Mouse (Mus musculus): ENCODE data around the gene Gm5089.

Gene Gm5089

GRCm38 (mm10) chr14:122450496-122451382, at the start of gene Gm5089:
Gm5089 (minus strand) TSS chr14:122451115.
- no peak for DNase-seq (ENCODE audit: extremely low read depth, low read depth, low spot score)

DNA sequence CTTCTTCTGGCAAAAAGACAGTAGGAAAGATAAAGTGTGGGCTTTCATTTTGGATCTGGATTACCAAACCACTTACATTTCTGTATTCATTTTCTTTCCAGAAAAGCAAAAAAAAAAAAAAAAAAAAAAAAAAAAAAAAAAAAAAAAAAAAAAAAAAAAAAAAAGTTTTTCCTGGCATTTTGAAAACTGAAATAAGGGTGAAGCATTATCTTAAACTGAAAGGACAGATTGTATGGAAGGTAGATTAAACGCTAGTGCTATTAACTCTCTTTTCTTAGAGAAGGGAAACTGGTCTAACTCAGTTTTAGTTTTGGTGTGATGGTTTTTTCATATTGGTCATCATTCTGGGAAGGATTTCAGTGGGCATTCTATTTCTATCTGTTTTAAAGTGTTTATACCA, 41.1 kb upstream of the Gm5089 start:
- no peak for DNase-seq (ENCODE audit: extremely low read depth, low read depth, low spot score)

- no peak for DNase-seq (ENCODE audit: extremely low read depth, low read depth, low spot score)
These were observed 40.6 kb upstream of the Gm5089 start for GRCm38 (mm10) chr14:122491521-122491920.

GRCm38 (mm10) chr14:122490441-122491328, 39.8 kb upstream of the Gm5089 start, which contains the start of gene Gm10837:
Gm10837 (plus strand) TSS chr14:122490586.
- DNase-seq (ENCODE audit: extremely low read depth, low read depth, low spot score): no peak

DNA sequence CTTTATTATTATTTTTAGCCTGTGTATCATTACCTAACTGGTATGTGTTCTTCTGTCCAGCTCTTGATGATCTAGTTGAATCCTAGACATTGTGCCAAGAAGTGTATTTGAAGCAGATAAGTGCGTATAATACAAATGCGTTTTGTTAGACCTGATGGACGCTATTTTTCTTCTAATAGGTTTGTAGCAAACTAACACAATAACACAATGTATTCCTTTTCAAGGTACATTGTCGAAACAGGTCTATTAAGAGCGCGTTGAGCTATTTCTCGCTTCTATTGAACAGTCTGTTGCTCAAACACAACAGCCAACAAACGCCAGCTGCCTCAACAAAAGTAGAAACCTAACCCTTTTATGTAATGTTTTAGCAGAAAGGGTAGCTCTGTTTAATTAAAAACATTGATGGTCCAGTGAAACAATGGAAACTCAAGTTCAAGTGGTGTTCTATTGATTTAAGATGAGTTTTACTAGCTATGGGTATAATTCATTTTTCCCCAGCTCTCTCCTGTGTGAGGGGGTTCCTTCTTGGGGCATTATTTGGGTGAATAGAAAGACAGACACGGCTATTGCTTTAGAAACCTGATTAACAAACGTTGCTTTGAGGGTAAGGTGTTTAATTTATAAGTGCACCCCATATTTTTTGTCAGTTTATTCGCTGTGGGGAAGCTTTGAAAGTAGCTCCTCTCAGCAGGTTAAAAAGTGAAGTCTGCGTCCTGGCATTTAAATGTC, 38.9 kb upstream of the Gm5089 start:
- DNase-seq (ENCODE audit: extremely low read depth, low read depth, low spot score): no peak

DNA sequence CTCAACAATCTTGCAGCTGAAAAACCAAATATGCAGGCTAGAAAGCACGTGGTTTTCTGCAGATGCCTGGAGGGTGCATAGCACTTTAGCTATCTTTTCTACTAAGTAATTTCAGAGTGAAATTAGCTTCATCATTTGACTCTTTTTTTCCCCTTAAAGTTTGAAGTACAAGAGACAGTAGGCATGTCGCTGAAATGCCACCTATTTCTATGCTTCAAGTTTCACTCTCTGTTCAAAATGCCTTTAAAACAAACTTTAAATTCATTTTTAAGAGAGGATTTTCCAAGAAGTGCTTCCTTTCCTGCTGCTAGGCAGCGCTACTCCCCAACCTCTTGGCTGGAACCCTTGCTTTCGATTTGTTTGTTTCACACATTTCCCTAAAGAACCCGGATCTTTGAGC, 38.1 kb upstream of the Gm5089 start:
- no peak for DNase-seq (ENCODE audit: extremely low read depth, low read depth, low spot score)

- DNase-seq (ENCODE audit: extremely low read depth, low read depth, low spot score): no peak
These were observed 36.5 kb upstream of the Gm5089 start for GRCm38 (mm10) chr14:122487366-122487765.

DNA sequence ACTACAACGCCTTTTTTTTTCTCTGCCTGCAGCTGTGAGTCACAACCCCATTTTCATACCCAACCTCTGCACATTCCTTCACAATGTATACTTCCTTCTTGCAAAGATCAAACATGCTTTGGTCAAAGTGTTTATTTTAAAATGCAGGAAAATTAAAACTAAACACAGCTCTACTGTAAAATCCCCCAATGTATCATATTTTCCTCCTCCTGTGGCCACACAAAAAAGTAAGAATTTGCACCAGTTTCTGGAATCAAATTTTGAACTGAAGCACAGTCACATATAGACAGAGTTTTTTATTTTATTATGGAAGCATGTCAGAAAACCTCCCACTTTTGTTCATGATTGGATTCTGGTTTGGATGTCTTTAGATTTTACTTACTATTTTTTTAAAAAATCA, 35.7 kb upstream of the Gm5089 start:
- no peak for DNase-seq (ENCODE audit: extremely low read depth, low read depth, low spot score)

DNA sequence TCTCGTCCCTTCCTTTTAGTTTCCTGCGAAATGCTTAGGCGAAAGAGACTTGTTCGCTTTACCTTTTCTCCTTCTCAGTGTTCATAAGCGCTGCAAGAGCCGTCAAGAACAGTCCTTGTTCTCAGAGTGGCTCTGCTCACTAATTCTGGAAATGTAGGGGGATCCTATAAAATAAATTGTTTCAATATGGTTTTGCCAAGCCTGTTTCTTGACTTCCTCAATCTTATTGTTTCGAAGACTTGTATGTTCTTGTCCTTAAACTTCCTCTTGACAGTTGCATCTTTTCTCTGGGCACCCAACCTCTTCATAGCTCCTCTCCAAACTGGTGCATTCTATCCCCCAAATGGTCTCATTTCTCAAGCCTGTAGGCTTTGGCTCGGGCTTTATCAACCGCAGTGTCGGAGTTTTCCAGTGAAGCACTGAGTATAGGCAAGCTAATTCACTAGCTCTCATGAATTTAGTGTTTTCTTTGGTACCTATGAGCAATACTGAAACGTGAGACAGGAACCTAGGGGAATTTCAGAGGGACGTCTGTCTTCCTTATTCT, 34.8 kb upstream of the Gm5089 start:
- no peak for DNase-seq (ENCODE audit: extremely low read depth, low read depth, low spot score)

DNA sequence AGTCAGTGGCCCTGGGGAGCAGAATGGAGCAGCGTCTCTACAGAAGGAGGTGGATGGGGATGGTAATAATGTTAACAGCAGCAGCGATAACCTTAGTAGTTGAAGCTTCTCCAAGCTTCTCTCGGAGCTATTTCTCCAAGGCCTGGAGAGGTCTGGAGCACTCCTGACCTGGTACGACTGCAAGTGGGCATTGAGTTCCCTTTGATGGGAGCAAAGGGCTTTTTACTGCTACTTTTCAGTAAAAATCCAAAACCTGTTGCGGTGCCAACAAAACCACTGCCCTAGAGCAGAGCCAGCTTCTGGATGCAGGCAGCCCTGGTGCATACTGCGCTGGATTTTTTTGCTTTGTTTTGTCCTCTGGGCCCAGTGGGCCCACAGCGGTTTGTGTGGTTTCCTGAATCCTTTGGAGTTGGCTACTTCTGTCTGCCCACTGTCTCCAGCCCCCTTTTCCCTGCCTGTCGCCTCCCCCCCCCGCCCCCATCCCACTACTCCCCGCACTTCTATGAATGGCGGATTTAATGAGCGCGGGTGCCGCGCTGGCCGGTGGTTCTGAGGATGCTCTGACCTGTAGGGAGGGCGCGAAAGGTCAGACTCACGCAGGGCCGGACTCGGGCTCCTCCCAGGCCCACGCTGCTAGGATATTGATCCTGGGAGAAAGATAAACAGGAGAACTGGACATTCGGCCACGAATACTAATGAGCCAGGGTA, 34.1 kb upstream of the Gm5089 start:
- DNase-seq (ENCODE audit: extremely low read depth, low read depth, low spot score): no peak

DNA sequence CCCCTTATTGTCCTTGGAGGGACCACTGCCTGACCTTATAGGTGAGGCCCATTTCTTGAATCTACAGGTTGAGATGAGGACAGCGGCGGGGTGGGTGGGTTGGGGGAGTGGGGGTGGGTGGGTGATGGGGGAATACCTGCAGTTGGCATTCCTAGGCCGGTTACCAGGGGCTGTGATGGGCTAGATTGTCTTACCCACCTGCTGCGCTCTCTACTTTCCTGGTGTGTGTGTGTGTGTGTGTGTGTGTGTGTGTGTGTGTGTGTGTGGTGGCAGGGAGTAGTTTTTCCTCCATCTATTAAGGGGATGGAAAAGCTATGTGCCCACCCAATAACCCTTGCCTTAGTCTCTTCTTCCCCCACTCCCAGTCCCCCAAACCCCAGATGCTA, 33.5 kb upstream of the Gm5089 start:
- no peak for DNase-seq (ENCODE audit: extremely low read depth, low read depth, low spot score)

- DNase-seq (ENCODE audit: extremely low read depth, low read depth, low spot score): no peak
These were observed 32.9 kb upstream of the Gm5089 start for GRCm38 (mm10) chr14:122483556-122484421.

GRCm38 (mm10) chr14:122483024-122483385, 32.1 kb upstream of the Gm5089 start:
- DNase-seq (ENCODE audit: extremely low read depth, low read depth, low spot score): no peak

DNA sequence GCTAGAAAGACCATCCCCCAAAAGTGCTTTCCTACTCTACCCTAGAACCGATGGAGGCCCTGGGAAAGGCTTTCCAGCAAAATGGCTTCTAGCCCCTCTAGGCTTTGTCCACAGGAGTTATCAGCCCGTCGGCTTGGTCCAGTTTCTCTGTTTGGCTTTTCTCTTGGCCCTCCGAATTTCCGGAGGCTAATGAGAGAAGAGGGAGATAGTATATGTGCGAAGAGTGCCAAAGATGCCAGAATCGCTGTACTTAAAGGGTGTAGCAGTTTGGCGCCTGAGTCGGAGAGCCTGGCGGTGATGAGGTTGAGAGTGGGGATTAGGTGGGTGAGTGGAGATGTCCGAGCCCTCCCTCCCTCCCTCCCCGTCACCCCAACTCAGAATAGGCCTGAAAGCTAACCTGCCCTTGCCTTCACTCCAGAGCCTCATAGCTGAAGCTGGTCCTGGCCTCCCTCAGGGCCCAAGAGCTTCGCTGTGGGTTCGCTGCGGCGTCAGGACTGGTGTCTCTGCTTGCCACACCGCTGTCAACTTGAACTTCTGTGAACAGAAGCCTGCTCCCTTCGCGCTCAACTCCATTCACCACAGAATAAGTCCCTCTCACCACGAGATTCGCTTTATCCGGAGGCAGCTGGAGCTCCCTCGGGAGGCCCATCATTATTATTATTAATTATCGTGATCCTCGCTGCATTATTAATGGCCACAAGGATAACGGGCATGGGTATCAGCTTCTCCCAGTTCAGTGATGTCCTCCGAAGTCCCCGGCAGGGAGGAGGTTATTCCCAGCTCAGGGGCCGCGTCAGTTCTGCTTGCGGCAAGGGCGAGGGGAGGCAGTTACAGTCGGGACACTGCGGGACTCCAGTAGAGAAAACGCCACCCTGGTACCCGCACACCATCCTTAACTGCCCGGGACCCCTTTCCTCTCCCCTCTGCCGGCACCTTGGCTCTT, 31.4 kb upstream of the Gm5089 start:
- DNase-seq (ENCODE audit: extremely low read depth, low read depth, low spot score): no peak

DNA sequence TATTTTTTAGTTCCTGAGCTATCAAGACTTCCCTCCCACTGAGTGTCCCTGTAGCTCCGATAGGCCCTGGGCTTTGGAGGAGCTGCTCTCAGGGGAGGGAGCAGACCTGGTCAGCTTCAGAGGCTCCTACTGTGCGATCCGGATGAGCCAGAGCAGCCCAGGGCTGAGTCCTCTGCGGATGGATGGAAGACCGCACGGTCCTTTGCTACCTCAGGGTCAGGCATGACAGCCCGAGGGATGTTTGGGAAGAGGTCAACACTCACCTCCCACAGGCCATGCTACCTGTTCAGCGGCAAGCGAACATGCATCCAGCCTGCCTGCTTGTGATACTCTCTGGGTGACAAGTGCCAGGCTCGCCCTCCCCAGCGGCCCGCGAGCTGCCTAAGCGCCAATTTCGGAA, 30.3 kb upstream of the Gm5089 start:
- DNase-seq (ENCODE audit: extremely low read depth, low read depth, low spot score): no peak

DNA sequence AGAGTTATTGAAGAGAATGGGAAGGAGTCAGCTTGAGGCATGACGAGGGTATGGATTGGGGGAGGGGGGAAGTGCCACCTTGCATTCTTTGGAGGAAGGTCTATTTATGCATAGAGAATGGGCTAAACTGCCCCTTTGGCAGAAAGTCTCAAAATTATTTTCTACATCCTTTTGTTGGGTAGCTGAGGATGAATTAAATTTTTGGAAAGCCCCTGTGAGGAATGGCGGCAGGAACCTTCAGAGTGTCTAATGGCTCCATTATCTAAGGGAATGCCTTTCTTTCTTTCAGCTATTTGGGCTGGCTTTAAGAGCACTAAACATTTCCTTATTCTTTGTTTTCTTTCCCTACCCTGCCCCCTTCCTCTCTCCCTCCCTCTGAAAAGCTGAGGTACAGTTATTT, 29.4 kb upstream of the Gm5089 start:
- DNase-seq (ENCODE audit: extremely low read depth, low read depth, low spot score): no peak

DNA sequence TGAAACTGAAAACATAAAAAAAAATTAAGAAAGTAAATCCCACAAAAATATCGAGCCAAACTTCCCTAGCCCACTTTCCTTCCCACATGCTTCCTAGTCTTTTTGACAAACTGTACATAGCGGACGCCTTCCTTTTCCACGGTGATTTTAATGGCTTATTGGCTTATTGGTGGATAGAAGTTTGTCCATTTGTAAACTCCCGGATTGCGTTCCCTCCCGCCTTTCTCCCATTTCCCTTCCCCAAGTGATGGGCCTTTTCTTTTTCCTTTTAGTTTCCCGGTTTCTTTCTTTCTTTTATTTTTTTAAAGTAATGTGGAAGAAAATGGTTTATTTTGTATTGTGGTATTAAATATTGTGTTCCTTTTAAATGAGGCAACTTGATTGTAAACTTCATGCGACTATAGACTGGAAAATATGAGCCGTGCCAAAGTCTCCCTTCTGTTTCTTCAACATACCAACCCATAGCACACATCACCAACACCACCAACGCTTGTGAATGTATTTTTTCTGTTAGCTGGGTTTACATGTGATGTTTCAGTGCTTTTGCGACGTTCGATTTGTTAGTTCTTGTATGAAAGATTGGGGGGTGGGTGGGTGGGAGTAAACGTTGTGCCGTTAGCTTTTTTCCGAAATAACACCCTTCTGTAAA, 28.7 kb upstream of the Gm5089 start:
- DNase-seq (ENCODE audit: extremely low read depth, low read depth, low spot score): no peak

DNA sequence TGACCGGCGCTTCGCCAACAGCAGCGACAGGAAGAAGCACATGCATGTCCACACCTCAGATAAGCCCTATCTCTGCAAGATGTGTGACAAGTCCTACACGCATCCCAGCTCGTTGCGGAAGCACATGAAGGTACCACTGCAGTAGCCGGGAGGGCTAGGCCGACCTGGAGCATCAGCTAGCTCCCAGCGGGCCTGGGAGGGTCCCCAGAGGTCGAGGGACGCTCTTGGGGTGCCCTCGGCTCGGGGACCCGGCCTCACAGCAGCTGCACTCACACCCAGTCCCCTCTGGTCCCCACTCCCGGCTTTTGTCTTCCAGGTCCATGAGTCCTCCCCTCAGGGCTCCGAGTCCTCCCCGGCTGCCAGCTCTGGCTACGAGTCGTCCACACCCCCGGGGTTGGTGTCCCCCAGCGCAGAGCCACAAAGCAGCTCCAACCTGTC, 27.7 kb upstream of the Gm5089 start:
- DNase-seq (ENCODE audit: extremely low read depth, low read depth, low spot score): no peak

Data from fat pad, adult 2 months (tissue).